Mouse (Mus musculus): ENCODE data around the gene Prkacb.

Gene Prkacb

GRCm38 (mm10) chr3:146812901-146813393 is at the start of gene Prkacb:
Prkacb (minus strand) TSS chr3:146812990.
- DNase-seq, result peak; percentile 97 to 98

- DNase-seq, result no peak
These were observed 47.5 kb upstream of the Prkacb start for GRCm38 (mm10) chr3:146860308-146860707.

GRCm38 (mm10) chr3:146857373-146857772 is 44.6 kb upstream of the Prkacb start:
- no peak for DNase-seq

GRCm38 (mm10) chr3:146854473-146855087 is 41.8 kb upstream of the Prkacb start:
- no peak for DNase-seq

GRCm38 (mm10) chr3:146851966-146852891 is 39.4 kb upstream of the Prkacb start, which contains the start of gene Ttll7:
Ttll7 (plus strand) TSS chr3:146852367.
- DNase-seq, result peak; percentile 86 to 88

DNA sequence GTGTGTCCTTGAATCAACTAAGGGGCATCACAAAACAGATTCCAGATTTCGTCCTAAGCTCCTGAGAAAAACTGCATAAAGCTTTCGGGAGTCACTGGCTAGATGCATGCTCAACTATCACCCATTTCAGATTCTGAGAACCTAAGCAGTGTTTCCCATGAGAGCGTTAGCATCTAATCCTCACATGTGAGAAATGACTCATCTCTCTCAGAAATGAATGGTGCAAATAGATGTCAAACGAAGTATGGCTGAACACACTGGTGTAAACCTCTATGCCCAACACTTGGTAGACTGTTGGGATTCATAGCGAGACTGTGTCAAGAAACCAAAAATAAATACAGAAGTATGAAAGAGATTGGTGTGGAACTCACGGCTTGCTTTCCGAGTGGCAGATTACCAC is 36.6 kb upstream of the Prkacb start:
- DNase-seq, result no peak

GRCm38 (mm10) chr3:146848112-146848511 is 35.3 kb upstream of the Prkacb start:
- no peak for DNase-seq

DNA sequence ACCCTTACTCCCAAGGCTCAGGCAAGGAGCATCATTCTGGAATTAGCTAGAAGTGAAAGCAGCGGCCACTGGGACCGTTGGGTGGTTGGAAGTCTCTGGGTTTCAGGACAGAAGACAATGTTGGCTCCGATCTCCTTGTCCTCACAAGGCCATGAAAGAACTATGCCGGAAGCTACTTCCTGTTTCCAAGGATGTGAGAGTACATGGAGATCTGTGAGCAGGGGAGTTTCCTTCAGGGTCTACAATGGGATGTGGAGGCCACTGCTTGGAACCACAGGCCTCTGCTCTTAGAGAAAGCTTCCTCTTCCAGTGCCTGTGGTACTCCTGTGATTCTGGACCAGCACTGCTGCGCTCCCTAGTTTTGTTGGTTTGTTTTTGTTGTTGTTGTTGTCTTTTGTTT is 33.4 kb upstream of the Prkacb start:
- DNase-seq, result no peak

- no peak for DNase-seq
These were observed 30.7 kb upstream of the Prkacb start for GRCm38 (mm10) chr3:146843470-146843869.

DNA sequence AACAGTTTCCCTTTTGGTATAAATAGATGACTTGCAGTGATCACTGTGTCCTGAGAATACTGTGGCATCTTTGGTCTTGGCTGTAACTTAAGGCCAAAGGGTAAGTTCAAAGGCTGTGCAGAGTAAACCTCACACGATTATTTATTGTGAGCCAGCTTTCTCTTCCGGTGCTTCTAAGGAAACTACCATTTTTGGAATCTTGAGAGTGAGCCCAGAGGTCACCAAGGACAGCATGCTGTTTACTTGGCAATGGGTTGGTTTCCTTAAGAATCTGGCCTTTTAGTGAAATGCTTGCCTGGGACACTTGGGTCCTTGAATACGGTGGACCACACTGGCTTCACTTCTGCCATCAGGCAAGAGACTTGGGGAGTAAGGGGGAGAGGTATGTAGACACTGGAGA is 30.0 kb upstream of the Prkacb start:
- no peak for DNase-seq

GRCm38 (mm10) chr3:146820718-146821117 is 7.9 kb upstream of the Prkacb start:
- DNase-seq, result no peak

DNA sequence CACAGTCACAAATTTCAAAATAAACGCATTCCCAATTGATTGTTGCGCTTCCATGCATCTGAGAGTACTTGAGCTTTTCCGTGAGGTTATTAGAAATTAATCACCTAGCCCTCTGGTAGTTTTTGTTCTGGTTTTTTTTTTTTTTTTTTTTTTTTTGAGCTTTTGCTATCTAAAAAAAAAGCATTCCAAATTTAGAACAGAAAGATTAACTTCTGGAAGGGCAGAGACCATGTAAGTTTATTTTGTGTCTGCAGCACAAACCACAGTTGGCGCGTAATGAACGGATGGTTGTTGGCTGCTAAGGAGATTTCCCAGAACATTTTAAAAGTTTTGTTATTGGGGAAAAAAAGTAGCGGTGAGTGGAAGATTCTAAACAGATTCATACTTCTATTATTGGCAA is 834 bp upstream of the Prkacb start:
- DNase-seq, result no peak

DNA sequence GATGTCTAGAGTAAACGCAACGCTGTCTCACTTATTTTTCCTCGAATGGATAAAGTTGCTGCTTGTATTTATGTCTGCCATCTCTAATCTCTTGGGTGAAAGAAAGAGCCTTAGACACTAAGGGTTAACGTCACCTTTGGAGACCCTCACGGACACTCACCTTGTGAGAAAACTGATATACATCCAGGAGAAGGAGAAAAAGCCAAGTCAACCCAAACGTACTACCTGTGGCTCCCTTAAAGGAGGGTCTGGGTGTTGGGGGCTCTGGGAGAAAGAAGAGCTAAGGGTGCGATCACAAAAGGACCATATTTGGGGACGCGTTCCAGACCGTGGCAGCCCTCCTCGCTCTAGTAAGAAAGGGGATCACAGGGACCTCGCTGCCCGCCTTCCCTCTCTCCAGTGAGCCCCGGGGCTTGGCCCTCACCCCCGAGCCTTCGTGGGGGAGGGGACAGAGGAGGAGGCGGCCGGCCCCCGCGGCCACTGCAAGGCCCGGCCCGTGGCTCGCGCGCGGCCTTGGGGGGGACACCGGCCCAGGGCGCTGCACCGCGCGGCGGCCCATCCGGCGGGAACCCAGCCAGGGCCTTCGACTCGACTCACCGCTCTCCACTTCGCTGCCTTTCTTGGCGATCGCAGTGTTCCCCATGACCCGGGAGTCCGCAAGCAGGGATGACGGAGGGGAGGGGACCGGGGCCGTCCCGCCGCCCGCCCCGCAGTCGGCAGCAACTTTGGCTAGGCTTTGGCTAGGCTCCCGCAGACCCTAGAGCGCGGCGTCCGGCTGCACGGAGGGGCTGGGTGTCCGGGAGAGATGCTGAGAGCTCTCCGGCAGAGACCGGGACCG is 530 bp downstream of the Prkacb start:
- peak; percentile 78 to 80 for DNase-seq

DNA sequence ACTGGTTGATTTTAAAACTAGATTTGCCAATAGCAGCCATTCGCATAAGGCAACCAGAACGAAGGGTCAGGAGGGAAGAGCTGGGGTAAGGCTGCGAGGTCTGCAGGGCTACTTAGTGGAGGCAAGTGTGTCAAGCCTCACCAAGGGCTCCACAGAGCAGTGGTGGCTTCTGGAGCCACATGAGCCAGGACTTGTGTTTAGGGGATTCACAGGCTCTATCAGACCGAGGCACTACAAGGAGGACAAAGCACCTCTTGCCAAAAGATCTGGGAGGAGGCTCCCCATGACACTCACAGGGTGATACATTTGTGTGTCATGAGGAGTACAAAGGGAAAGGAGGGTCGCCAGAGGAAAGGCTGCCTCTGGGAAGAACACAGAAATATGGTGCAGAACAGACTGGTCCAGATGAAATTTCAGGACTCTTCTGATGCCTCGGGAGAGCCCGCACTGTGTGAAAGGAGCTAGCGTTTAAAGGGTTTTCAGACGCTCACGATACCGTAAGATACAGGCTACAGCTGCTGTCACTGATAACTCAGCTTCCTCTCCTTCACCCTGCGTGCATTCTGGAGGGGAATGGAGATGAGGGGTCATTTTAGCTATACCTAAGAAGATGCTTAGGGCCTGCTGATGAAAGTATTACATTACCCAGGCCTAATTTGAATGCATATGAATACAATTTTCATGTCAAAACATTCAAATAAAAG is 19.1 kb downstream of the Prkacb start:
- DNase-seq, result no peak

DNA sequence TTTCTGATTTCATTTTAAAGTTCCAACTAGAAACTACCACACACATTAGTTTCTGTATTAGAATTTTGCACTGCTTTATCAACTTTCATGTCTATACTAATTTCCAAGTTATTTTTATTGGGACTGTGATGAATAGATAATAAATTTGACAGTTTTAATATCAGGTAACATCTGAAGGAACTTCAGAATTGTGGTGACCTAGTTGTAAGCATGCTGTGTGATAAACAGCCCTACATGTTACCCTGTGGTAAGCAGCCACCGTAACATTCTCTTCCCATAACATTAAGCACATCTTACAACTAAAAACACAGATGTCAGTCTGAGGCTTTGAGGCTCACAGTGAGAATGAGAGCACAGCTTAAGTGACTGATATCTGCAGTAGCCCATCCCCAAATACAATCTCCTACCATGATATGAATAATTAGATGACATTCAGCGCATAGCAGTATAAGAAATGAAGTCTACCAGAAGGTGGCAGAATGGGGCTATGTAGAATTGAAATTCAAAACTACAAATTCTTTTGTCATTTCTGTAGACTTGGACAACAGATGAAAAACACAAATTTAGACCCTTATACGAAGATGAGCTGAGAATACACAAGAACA is 20.5 kb downstream of the Prkacb start:
- peak in 1 of 2 experiments; percentile 57 for DNase-seq

- DNase-seq, result no peak
These were observed 28.6 kb downstream of the Prkacb start for GRCm38 (mm10) chr3:146784233-146784632.

- DNase-seq, result no peak
These were observed 29.1 kb downstream of the Prkacb start for GRCm38 (mm10) chr3:146783645-146784225.

DNA sequence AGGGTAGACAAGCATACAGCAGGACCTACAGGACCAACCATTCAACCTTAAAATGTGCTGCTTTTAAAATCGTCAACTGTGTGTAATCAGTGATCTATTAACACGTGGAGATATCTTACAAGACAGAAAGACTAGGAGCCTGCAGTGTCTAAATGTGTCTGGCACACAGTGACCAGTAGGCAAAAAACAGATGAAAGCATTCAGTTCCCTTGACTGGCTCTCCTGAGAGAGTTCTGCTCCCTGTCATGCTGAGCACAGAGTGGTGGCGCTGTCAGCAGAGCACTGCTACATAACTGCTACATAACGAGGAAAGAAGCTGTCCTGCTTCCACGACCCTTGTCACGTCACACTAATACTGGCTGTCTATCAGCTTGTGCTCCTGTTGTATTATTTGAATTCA is 30.2 kb downstream of the Prkacb start:
- peak in 1 of 2 experiments; percentile 7 for DNase-seq

DNA sequence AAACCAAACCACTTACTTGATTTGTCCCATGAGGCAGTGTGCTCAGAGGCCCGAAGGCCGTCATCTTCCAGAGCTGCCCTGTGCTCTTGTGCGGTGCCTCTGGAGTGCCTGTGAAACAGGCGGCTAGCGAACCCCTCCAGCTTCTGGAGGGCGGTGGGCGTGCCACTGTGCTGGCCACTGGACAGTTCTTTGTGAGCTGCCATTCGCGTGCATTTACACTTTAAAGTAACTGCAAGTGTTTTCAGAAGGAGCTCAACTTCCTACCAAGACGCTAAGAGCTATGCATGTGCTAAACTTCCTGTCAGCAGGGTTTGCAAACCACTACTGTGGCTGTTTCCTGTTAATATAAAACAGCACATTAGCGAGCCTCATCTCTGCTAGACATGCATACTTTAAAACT is 31.7 kb downstream of the Prkacb start:
- peak in 1 of 2 experiments; percentile 23 for DNase-seq

GRCm38 (mm10) chr3:146780241-146780640 is 32.5 kb downstream of the Prkacb start:
- peak; percentile 59 to 63 for DNase-seq

- DNase-seq, result no peak
These were observed 33.9 kb downstream of the Prkacb start for GRCm38 (mm10) chr3:146778913-146779312.
